Mouse (Mus musculus) spleen, adult 2 months (tissue): ENCODE measurements around the gene Gm11214. TPM values are rescaled to one million over a fixed set of nuclear protein-coding genes. Genes with fewer than 3 reads are reported as not detected.

ENCODE experiments used
- DNase-seq, 2 experiments: peaks; one replicate each; pipeline versions ENCODE4 v3.0.0 to v3.0.0-alpha.2; 2012 to 2021; ENCODE audit warnings: low spot score in 2 of 2, low read depth in 1 of 2
- H3K27ac ChIP-seq: fragments of 200-500 bp; 2 replicates; pipeline ENCODE4 v1.5.1; 2012; ENCODE audit warnings: low read length, inconsistent platforms; ENCODE audit not compliant: insufficient read depth
- H3K27me3 ChIP-seq: fragments of 200-500 bp; 2 replicates; pipeline ENCODE4 v1.6.1; 2012; ENCODE audit warnings: mild to moderate bottlenecking, moderate library complexity, low read length, inconsistent platforms; ENCODE audit not compliant: control insufficient read depth, insufficient read depth
- H3K36me3 ChIP-seq: fragments of 200-500 bp; 2 replicates; pipeline ENCODE4 v1.6.1; 2012; ENCODE audit warnings: mild to moderate bottlenecking, low read length, inconsistent platforms; ENCODE audit not compliant: control insufficient read depth, insufficient read depth
- H3K4me1 ChIP-seq: fragments of 200-500 bp; 2 replicates; pipeline ENCODE4 v1.6.1; 2011; ENCODE audit warnings: inconsistent platforms; ENCODE audit not compliant: control insufficient read depth, insufficient read depth, insufficient read length
- H3K4me3 ChIP-seq: fragments of 200-500 bp; 2 replicates; pipeline ENCODE4 v1.5.1; 2011; ENCODE audit warnings: mild to moderate bottlenecking, inconsistent platforms; ENCODE audit not compliant: insufficient read depth, insufficient read length; ENCODE audit errors: extremely low read depth
- CTCF ChIP-seq: fragments of 200-500 bp; IDR thresholded peaks from 2 replicates; pipeline ENCODE4 v1.5.1; 2011; ENCODE audit warnings: mild to moderate bottlenecking, inconsistent platforms; ENCODE audit not compliant: insufficient read depth, insufficient read length, insufficient replicate concordance; ENCODE audit errors: extremely low read depth
- POLR2A ChIP-seq: fragments of 200-500 bp; IDR thresholded peaks from 2 replicates; pipeline ENCODE4 v1.6.1; 2011; ENCODE audit warnings: low read depth, low read length, inconsistent platforms
- WGBS: fragments of 180-500 bp; shearing (Covaris S2); methylation state at CpG from one replicate; pipeline ENCODE4 v1.1.7; 2018; 5-methylcytosine and 5-hydroxymethylcytosine counted together
- polyA plus RNA-seq: library from polyadenylated mRNA; depleted of rRNA; stranded (reverse); fragments of >200 nt; gene quantifications from 2 replicates; pipeline ENCODE4 v1.2.3, GENCODE M21; 2012; rRNA removed

Gm11214 gene
- polyA plus RNA-seq = not detected in 2 replicates

DNA sequence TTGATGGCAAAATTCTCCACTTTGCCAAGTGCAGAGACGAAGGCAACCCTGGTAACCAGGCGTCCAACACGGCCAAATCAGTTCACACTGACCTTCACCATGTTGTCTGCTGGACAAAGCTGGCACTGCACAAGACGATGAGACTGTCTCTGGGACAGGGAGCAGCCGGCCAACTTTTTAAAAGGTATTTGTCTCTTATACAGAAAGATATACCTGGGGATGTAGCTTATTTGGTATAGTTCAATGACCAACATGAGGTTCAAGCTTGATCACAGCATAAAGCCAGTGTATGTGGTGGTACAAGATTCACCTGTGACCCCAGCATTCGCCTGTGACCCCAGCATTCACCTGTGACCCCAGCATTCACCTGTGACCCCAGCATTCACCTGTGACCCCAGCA lies at the start of gene Gm11214:
Gene Gm11214, minus strand, starts transcription at position 101 of the 400 bp plus-strand sequence.
- H3K4me1 ChIP-seq = peaks cover 6% of the 10 kb centered on the region
- no peak for TF ChIP-seq CTCF
- TF ChIP-seq POLR2A = no peak
- no peak for DNase-seq
- no peaks in the 10 kb centered on the region for H3K27me3 ChIP-seq
- WGBS = 92% methylated on average over 6 of the region's 6 CpGs
- H3K4me3 ChIP-seq = no peak within 1 kb of the TSS
- no peaks in the 10 kb centered on the region for H3K36me3 ChIP-seq
- no peak within 1 kb of the TSS for H3K27ac ChIP-seq

DNA sequence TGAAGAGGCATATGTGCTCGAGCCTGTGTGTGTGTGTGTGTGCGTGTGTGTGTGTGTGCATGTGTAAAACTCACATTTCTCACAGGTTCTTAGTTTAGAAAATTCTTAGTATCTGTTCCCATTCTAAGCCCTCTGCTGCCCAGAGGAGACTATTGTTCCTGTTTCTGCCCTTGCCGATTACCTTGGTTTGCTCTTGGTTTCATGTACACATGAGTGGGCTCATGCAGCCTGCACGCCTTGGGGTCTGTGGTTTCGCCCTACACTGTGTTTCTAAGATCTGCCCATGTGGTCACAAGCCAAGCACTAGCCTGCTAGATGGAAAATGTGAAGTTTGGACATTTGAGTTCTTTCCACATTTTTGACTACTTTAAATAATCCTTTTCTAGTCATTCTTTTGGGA lies 48.7 kb upstream of the Gm11214 start:
- TF ChIP-seq POLR2A (no peak), CTCF (no peak)
- 40% methylated on average over 5 of the region's 5 CpGs for WGBS

DNA sequence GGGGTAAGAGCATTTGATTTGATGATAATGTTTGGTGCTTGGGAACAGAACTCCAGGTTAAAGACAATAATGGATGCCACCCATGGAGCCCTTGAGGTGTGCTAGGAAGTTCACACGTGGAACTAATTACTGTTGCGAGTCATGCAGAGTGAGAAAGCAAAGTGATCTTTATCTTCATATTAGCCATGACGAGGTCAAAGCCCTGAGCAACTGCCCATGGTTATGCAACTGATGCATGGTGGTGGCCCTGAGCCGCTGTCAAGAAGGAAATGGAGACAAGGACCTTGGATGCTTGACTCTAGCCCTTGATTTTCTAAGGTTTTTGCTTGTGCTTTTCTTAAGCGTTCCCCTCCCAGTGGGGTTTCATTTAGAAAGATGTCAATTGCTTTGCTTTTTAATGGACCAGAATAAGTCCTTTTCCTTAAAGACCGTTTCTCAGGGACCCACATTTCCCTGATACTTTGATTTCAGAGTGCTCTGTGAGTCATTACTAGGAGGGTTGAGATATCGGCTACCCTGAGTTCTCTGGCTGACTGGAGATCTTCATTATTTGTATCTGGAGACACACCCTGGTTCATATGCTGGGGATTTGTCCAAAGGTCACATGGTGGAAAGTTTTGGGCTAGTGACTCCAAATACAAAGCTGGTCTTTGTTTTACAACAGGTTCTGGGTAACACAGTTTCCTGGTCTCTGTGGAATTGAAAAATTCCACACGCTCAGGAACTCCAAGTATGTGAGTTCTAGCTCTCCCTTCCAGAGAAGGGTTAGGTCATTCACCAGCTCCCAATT lies 47.4 kb upstream of the Gm11214 start:
- no peak overlapping the region for H3K27ac ChIP-seq
- DNase-seq = no peak

More for the DNA sequence above, 48.7 kb upstream of the Gm11214 start:
- H3K4me1 ChIP-seq = no peaks in the 10 kb centered on the region
- H3K27ac ChIP-seq = no peak overlapping the region
- no peak overlapping the region for H3K4me3 ChIP-seq
- no peak for DNase-seq
- H3K27me3 ChIP-seq = no peaks in the 10 kb centered on the region
- no peaks in the 10 kb centered on the region for H3K36me3 ChIP-seq

GRCm38 (mm10) chr4:63706279-63706971 lies 43.2 kb upstream of the Gm11214 start:
- WGBS = 52% methylated on average over 1 of the region's 1 CpGs
- 0 out of 2 replicates have a peak, but pooled peaks cover 2% of the 10 kb centered on the region for H3K4me1 ChIP-seq
- H3K36me3 ChIP-seq = no peaks in the 10 kb centered on the region
- H3K27me3 ChIP-seq = no peaks in the 10 kb centered on the region
- H3K27ac ChIP-seq = no peak overlapping the region
- TF ChIP-seq CTCF = no peak
- TF ChIP-seq POLR2A = no peak
- no peak for DNase-seq
- no peak overlapping the region for H3K4me3 ChIP-seq

More for the DNA sequence above, 47.4 kb upstream of the Gm11214 start:
- Histone ChIP-seq H3K4me1 (no peaks in the 10 kb centered on the region), H3K4me3 (no peak overlapping the region), H3K36me3 (no peaks in the 10 kb centered on the region), H3K27me3 (no peaks in the 10 kb centered on the region)
- 84% methylated on average over 8 of the region's 8 CpGs for WGBS
- no peak for TF ChIP-seq CTCF

- H3K27ac ChIP-seq = no peak overlapping the region
- WGBS = 41% methylated on average over 5 of the region's 5 CpGs
- H3K4me1 ChIP-seq = 0 out of 2 replicates have a peak, but pooled peaks cover 2% of the 10 kb centered on the region
- no peaks in the 10 kb centered on the region for H3K27me3 ChIP-seq
- no peaks in the 10 kb centered on the region for H3K36me3 ChIP-seq
- TF ChIP-seq CTCF (no peak), POLR2A (no peak)
- H3K4me3 ChIP-seq = no peak overlapping the region
- DNase-seq = no peak
Measured at GRCm38 (mm10) chr4:63704232-63704631, 41.1 kb upstream of the Gm11214 start.

DNA sequence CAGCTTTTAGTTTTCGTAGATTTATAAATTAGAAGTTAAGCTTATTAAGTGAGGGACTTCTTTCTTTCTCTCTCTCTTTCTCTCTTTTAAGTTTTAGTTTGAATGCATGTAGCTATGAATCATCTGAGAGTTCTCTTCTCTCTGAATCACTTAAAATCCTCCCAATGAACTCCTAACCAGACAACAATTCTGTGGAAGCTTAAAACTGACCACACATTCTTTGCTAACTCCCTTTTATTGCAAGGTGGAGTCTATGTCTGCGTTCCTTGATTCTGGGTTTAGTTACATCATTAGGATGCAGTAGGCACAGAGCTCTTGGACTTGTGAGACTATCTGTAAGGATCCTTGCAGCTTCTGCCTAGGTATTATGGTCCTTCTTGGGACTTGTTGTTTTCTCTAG lies 40.5 kb upstream of the Gm11214 start:
- no peaks in the 10 kb centered on the region for H3K27me3 ChIP-seq
- 93% methylated on average over 2 of the region's 2 CpGs for WGBS
- TF ChIP-seq CTCF (no peak), POLR2A (no peak)

GRCm38 (mm10) chr4:63702006-63702704 lies 39.0 kb upstream of the Gm11214 start:
- Histone ChIP-seq H3K27ac (no peak overlapping the region), H3K36me3 (no peaks in the 10 kb centered on the region)
- 75% methylated on average over 4 of the region's 4 CpGs for WGBS

More for the DNA sequence above, 40.5 kb upstream of the Gm11214 start:
- no peak for DNase-seq
- no peaks in the 10 kb centered on the region for H3K36me3 ChIP-seq
- H3K4me1 ChIP-seq = 0 out of 2 replicates have a peak, but pooled peaks cover 2% of the 10 kb centered on the region
- H3K4me3 ChIP-seq = no peak overlapping the region
- H3K27ac ChIP-seq = no peak overlapping the region

More at GRCm38 (mm10) chr4:63702006-63702704, 39.0 kb upstream of the Gm11214 start:
- TF ChIP-seq POLR2A (no peak), CTCF (no peak)
- H3K4me1 ChIP-seq = 0 out of 2 replicates have a peak, but pooled peaks cover 2% of the 10 kb centered on the region
- H3K4me3 ChIP-seq = no peak overlapping the region
- DNase-seq = no peak
- H3K27me3 ChIP-seq = no peaks in the 10 kb centered on the region
